Mouse (Mus musculus) ES-Bruce4 (cell line): ENCODE measurements around the gene Ctnna2. TPM values are rescaled to one million over a fixed set of nuclear protein-coding genes. Genes with fewer than 3 reads are reported as not detected.

Source experiments
- H3K27ac ChIP-seq: 2 replicates; pipeline ENCODE4 v1.5.1; 2012; ENCODE audit warnings: low read length, inconsistent platforms; ENCODE audit not compliant: insufficient read depth
- H3K27me3 ChIP-seq: 2 replicates; pipeline ENCODE4 v1.6.1; 2012; ENCODE audit warnings: mild to moderate bottlenecking, low read length, inconsistent platforms; ENCODE audit not compliant: control insufficient read depth, poor library complexity, insufficient read depth, severe bottlenecking
- H3K36me3 ChIP-seq: 2 replicates; pipeline ENCODE4 v1.6.1; 2012; ENCODE audit warnings: inconsistent platforms, mild to moderate bottlenecking, low read length, moderate library complexity; ENCODE audit not compliant: control insufficient read depth, poor library complexity, insufficient read depth, severe bottlenecking
- H3K4me1 ChIP-seq: one replicate; pipeline ENCODE4 v1.8.1; 2011; ENCODE audit warnings: low read length; ENCODE audit not compliant: control insufficient read depth, insufficient read depth
- H3K4me3 ChIP-seq: 2 replicates; pipeline ENCODE4 v1.5.1; 2011; ENCODE audit warnings: low read depth, mild to moderate bottlenecking, low read length
- H3K9ac ChIP-seq: 2 replicates; pipeline ENCODE4 v1.6.1; 2012; ENCODE audit warnings: low read depth, mild to moderate bottlenecking, inconsistent platforms; ENCODE audit not compliant: poor library complexity, severe bottlenecking
- H3K9me3 ChIP-seq: replicated peaks from 2 replicates; pipeline ENCODE4 v1.6.1; 2012; ENCODE audit warnings: mild to moderate bottlenecking, low read length, inconsistent platforms; ENCODE audit not compliant: control insufficient read depth, poor library complexity, insufficient read depth, severe bottlenecking
- CTCF ChIP-seq: IDR thresholded peaks from one replicate; pipeline ENCODE4 v1.8.1; 2011; ENCODE audit warnings: low read depth, low read length
- EP300 ChIP-seq: IDR thresholded peaks from 2 replicates; pipeline ENCODE4 v1.6.1; 2011; ENCODE audit warnings: low read depth, low read length; ENCODE audit not compliant: insufficient read depth
- POLR2A ChIP-seq: IDR thresholded peaks from one replicate; pipeline ENCODE4 v1.8.1; 2011; ENCODE audit warnings: low read length; ENCODE audit not compliant: insufficient read depth
- polyA plus RNA-seq: library from polyadenylated mRNA; stranded (reverse); fragments of >200 nt; gene quantifications from 2 replicates; pipeline ENCODE4 v1.2.4, GENCODE M21; 2011; ENCODE audit warnings: low read depth; ENCODE audit not compliant: missing spikeins, insufficient read depth, insufficient read length

Ctnna2 gene
- 0.29 and 0.76 TPM in 2 replicates for polyA plus RNA-seq

DNA sequence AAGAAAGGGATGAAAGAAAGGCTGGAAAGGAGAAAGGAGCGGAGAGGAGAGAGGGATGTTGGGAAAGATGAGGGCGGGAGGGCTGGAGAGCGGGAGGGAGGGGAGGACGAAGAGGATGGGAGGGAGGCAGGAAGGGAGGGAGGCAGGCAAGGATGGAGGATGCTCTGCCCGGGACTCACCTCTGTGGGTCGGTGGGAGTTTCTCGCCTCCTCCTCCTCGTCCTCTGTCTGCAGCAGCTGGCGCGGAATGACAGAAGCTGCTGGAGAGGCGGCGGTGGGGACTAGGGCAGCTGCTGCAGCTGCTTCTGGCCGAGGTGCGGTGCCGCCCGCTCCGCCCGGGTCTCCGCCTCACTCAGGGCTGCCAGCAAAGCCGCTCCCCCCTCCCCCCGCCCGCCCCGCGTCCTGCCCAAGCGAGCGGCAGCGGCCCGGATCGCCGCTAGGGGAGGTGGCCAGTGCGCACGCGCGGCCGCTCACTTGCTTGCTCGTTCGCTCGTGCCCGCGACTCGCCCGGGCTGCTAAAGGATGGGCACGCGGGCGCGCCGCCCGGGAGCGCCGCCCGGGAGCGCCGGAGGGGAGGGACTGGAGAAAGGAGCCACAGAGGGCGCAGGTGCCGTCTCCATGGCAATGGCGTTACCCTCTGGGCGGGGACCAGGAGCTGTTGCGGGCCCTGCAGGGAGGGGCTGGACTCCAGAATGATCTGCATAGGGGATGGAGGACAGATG lies at the start of gene Ctnna2:
Ctnna2 (minus strand) TSS at position 459 of the 721 bp plus-strand sequence.
- no peaks in the 10 kb centered on the region; the same call in 1 of the 2 replicates for H3K27me3 ChIP-seq
- no peak for TF ChIP-seq POLR2A
- no peak for TF ChIP-seq CTCF
- no peak for TF ChIP-seq EP300
- H3K27ac ChIP-seq = no peak within 1 kb of the TSS
- H3K4me1 ChIP-seq = no peaks in the 10 kb centered on the region
- H3K9me3 ChIP-seq = no peaks in the 10 kb centered on the region
- H3K9ac ChIP-seq = peak within 1 kb of the TSS; percentile 16; the same call in 1 of the 2 replicates
- peak within 1 kb of the TSS; percentile 71 for H3K4me3 ChIP-seq
- H3K36me3 ChIP-seq = no peaks in the 10 kb centered on the region

GRCm38 (mm10) chr6:77980137-77981052 lies 896 bp upstream of the Ctnna2 start:
- Histone ChIP-seq H3K27ac (no peak overlapping the region), H3K4me3 (no peak overlapping the region), H3K9ac (no peak overlapping the region), H3K9me3 (no peaks in the 10 kb centered on the region), H3K36me3 (no peaks in the 10 kb centered on the region), H3K27me3 (no peaks in the 10 kb centered on the region; the same call in 1 of the 2 replicates), H3K4me1 (no peaks in the 10 kb centered on the region)
- TF ChIP-seq POLR2A (no peak), EP300 (no peak), CTCF (no peak)

DNA sequence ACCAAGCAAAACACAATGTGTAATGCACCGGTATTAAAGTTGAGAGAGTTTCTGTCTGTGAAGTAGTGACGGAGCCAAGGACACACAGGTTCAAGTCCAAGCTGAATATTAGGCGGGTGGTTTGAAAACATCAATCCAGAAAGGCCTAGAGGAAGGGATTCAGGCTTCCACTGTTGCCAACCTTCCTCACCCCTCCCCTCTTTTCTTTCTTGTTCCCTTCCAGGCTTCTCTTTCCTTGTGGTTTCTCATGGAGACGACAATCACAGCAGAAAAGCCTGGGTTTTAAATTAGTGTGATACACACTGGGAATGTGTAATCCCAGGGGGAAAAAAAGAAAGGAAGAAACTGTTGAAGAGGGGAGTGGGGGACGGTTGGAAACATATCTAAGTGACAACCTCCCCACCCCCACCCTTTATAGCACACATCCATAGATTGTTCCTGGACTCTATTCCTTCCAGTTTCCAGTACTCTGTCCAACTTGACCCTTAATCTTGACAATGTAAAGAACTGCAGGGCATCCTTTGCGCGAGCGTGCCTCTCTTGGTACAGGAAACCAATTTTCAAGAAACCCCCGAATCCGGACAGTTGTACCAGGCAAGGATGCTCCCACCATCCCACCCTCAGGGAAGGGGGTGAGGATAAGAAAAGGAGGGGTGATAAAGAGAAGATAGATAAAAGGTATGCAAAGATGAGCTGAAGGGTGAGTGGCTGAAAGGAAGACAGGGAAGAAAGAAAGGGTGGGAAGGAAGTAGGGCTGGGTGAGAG lies 841 bp downstream of the Ctnna2 start:
- Histone ChIP-seq H3K4me3 (peak overlapping the region; percentile 71), H3K9me3 (no peaks in the 10 kb centered on the region), H3K9ac (peak overlapping the region; percentile 16; the same call in 1 of the 2 replicates), H3K27me3 (no peaks in the 10 kb centered on the region; the same call in 1 of the 2 replicates), H3K36me3 (no peaks in the 10 kb centered on the region), H3K27ac (no peak overlapping the region), H3K4me1 (no peaks in the 10 kb centered on the region)
- no peak for TF ChIP-seq EP300
- TF ChIP-seq CTCF = no peak
- TF ChIP-seq POLR2A = no peak

- no peaks in the 10 kb centered on the region for H3K36me3 ChIP-seq
- H3K9ac ChIP-seq = no peak overlapping the region
- no peaks in the 10 kb centered on the region for H3K4me1 ChIP-seq
- no peaks in the 10 kb centered on the region for H3K27me3 ChIP-seq
- H3K27ac ChIP-seq = no peak overlapping the region
- TF ChIP-seq POLR2A (no peak), EP300 (no peak), CTCF (no peak)
- no peak overlapping the region for H3K4me3 ChIP-seq
- H3K9me3 ChIP-seq = no peaks in the 10 kb centered on the region
Observed at GRCm38 (mm10) chr6:77970545-77971242, 8.8 kb downstream of the Ctnna2 start.

DNA sequence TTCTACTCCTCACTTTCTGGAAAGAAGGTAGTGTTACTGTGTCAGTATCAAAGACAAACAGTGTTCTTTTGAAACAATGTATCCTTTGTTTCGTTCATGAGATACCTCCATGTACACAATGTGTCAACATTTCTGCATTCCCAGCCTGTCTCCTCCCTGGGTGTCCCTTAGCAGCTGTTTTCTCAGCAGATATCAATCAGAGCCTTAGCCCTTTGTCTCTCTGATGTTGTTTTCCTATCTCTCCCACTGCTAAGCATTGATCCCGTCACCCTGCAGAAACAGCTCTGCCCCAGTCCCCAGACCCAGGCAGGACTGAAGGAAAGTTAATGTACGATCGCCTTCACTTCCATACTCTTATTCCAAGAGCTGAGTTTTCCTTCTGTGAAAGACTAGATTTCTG lies 9.7 kb downstream of the Ctnna2 start:
- Histone ChIP-seq H3K27ac (no peak overlapping the region), H3K4me1 (no peaks in the 10 kb centered on the region), H3K4me3 (no peak overlapping the region), H3K27me3 (no peaks in the 10 kb centered on the region), H3K9me3 (no peaks in the 10 kb centered on the region), H3K36me3 (no peaks in the 10 kb centered on the region), H3K9ac (no peak overlapping the region)
- TF ChIP-seq EP300 (no peak), CTCF (no peak), POLR2A (no peak)
